Mouse (Mus musculus) stomach, embryonic 14.5 days (tissue): Measurements from ENCODE around the gene Trmt10a. TPM values are rescaled to one million over a fixed set of nuclear protein-coding genes. Genes with fewer than 3 reads are reported as not detected.

ENCODE experiments used
- ATAC-seq: fragments of 200-750 bp; cut with Nextera tagmentation; 2 replicates; pipeline ENCODE4 v1.8.0; 2017; ENCODE audit warnings: low read depth, moderate TSS enrichment; ENCODE audit not compliant: insufficient number of reproducible peaks, insufficient read depth, low FRiP score
- H3K27ac ChIP-seq: fragments of 300-500 bp; sonication (generic); 2 replicates; pipeline ENCODE4 v1.5.1; 2014; ENCODE audit warnings: mild to moderate bottlenecking, low read length, moderate library complexity, mixed read lengths
- H3K27me3 ChIP-seq: fragments of 300-500 bp; sonication (generic); 2 replicates; pipeline ENCODE4 v1.6.1; 2014; ENCODE audit warnings: low read length, control low read depth, mixed read lengths; ENCODE audit not compliant: control insufficient read depth, insufficient read depth
- H3K36me3 ChIP-seq: fragments of 300-500 bp; sonication (generic); 2 replicates; pipeline ENCODE4 v1.6.1; 2014; ENCODE audit warnings: mild to moderate bottlenecking, control low read depth, low read length, moderate library complexity, mixed read lengths; ENCODE audit not compliant: control insufficient read depth, insufficient read depth
- H3K4me1 ChIP-seq: fragments of 300-500 bp; sonication (generic); 2 replicates; pipeline ENCODE4 v1.6.1; 2014; ENCODE audit warnings: low read length, control low read depth, mixed read lengths; ENCODE audit not compliant: control insufficient read depth, insufficient read depth
- H3K4me2 ChIP-seq: fragments of 300-500 bp; sonication (generic); replicated peaks from 2 replicates; pipeline ENCODE4 v1.6.1; 2014; ENCODE audit warnings: low read depth, low read length, control low read depth
- H3K4me3 ChIP-seq: fragments of 300-500 bp; sonication (generic); 2 replicates; pipeline ENCODE4 v1.5.1; 2014; ENCODE audit warnings: low read depth, low read length, control low read depth
- H3K9ac ChIP-seq: fragments of 300-500 bp; sonication (generic); replicated peaks from 2 replicates; pipeline ENCODE4 v1.6.1; 2014; ENCODE audit warnings: low read depth, mild to moderate bottlenecking, control low read depth, low read length, moderate library complexity, mixed read lengths
- H3K9me3 ChIP-seq: fragments of 300-500 bp; sonication (generic); 2 replicates; pipeline ENCODE4 v1.6.1; 2016; ENCODE audit warnings: low read depth, low read length, control low read depth; ENCODE audit not compliant: control insufficient read depth
- WGBS: fragments of 180-500 bp; shearing (Covaris S2); extraction: QIAGEN DNeasy Blood & Tissue Kit; methylation state at CpG from one replicate; pipeline ENCODE4 v1.1.7; 2014; 5-methylcytosine and 5-hydroxymethylcytosine counted together
- polyA plus RNA-seq: library from polyadenylated mRNA; unstranded; fragments of >200 nt; fragmentation: Nextera tagmentation; extraction: Ambion mirVana; gene quantifications from 2 replicates; pipeline ENCODE4 v1.2.1, GENCODE M21; 2014

The Trmt10a gene
- polyA plus RNA-seq, 1 experiment from 2014 or later = 10.2 TPM

DNA sequence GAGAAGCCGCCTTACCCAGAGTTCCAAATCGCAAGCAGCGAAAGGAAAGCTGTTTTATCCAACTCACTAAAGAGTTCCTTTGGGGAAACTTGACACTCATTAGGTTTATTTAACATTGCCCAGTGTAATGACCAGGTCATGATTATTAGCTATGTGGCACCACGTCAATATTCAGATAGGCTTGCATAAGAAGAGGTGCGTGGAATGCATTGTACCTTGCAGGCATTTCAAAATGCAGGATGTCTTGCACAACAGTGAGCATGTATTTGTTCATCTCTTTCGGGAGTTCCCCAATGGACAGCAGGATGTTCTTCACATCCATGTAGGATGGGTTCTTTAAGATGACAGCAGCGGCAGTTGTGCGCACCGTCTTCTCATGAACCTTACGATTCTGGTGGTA lies 36.4 kb upstream of the Trmt10a start:
- no peak overlapping the region for H3K4me2 ChIP-seq
- H3K9ac ChIP-seq = no peak overlapping the region
- no peaks in the 10 kb centered on the region for H3K27me3 ChIP-seq
- H3K27ac ChIP-seq = no peak overlapping the region
- H3K4me1 ChIP-seq = no peaks in the 10 kb centered on the region
- H3K9me3 ChIP-seq = no peaks in the 10 kb centered on the region
- no peak for ATAC-seq
- WGBS = 93% methylated on average over 10 of the region's 10 CpGs
- H3K36me3 ChIP-seq = no peaks in the 10 kb centered on the region
- no peak overlapping the region for H3K4me3 ChIP-seq

DNA sequence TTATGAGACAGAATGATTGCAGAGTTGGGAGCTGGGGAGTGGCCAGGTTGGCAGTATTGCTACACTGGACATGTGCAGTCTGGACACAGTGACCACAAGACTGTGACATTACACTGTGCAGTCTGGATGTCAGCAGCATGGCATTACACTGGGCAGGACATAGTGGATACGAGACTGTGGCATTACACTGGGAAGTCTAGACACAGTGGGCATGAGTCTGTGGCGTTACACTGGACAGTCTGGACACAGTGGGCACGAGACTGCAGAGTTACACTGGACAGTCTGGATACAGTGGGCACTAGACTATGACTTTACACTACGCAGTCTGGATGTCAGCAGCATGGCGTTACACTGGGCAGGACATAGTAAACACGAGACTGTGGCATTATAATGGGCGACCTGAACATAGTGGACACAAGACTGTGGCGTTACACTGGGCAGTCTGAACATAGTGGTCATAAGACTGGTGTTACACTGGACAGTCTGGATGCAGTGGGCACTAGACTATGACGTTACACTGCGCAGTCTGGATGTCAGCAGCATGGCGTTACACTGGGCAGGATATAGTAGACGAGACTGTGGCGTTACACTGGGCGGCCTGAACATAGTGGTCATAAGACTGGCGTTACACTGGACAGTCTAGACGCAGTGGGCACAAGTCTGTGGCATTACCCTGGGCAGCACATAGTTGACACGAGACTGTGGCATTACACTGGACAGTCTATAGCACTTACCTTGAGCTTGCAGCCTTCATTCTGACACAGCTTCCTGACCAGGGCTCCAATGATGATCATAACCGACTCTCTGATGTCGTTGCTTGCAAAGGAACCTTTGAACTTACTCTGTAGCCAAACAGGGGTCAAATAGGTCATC lies 32.1 kb upstream of the Trmt10a start:
- no peaks in the 10 kb centered on the region for H3K36me3 ChIP-seq
- no peak overlapping the region for H3K9ac ChIP-seq
- no peak overlapping the region for H3K27ac ChIP-seq
- H3K9me3 ChIP-seq = no peaks in the 10 kb centered on the region
- no peak overlapping the region for H3K4me2 ChIP-seq
- H3K4me3 ChIP-seq = no peak overlapping the region
- no peaks in the 10 kb centered on the region for H3K4me1 ChIP-seq
- peak; percentile 37; the same call in 1 of the 2 replicates for ATAC-seq
- whole genome bisulfite sequencing = 87% methylated on average over 19 of the region's 19 CpGs
- H3K27me3 ChIP-seq = no peaks in the 10 kb centered on the region

DNA sequence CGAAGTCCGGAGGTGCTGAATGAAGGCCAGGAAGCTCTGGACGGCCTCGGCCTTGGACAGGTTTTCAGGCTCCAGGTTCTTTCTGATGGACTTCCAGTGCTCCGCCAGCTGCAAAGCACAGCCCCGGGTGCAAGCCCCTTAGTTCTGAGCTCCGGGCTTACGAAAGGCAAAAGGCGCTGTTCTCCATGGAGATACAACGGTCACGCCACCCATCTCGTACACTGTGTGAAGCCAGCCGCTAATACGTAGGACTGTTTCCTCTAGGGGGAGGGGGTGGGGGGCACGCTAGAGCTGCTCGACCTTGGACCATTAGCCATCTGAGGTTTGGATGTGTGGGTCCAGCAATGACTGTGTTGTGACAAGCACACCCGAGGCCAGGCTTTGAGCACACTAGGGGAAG lies 29.1 kb upstream of the Trmt10a start:
- H3K4me1 ChIP-seq = no peaks in the 10 kb centered on the region
- no peaks in the 10 kb centered on the region for H3K9me3 ChIP-seq
- WGBS = 86% methylated on average over 17 of the region's 17 CpGs

DNA sequence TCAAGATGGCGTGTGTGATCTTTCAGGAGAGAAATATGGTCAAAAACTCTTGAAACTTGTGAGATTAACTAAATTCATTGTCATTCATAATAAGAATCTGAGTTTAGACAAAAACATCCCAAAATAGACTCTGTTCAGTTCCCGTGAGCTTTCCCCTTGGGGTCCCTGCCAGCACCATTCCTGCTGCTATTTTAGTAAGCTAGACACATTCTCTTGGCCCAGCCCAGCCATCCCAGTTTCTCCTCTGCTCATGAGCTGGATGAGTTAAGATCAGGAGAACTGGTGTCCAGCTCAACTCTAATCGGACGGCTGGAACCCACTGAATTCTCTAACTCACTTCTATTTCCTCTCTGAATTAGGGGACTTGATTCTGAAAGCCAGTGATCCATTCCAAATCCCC lies 26.4 kb upstream of the Trmt10a start:
- 90% methylated on average over 4 of the region's 4 CpGs for WGBS
- H3K4me1 ChIP-seq = no peaks in the 10 kb centered on the region
- H3K27ac ChIP-seq = no peak overlapping the region
- no peaks in the 10 kb centered on the region for H3K9me3 ChIP-seq
- no peak overlapping the region for H3K4me3 ChIP-seq
- H3K9ac ChIP-seq = no peak overlapping the region
- no peak overlapping the region for H3K4me2 ChIP-seq
- ATAC-seq = no peak
- H3K27me3 ChIP-seq = no peaks in the 10 kb centered on the region
- no peaks in the 10 kb centered on the region for H3K36me3 ChIP-seq

More for the DNA sequence above, 29.1 kb upstream of the Trmt10a start:
- no peak overlapping the region for H3K27ac ChIP-seq
- H3K27me3 ChIP-seq = no peaks in the 10 kb centered on the region
- H3K9ac ChIP-seq = no peak overlapping the region
- no peak overlapping the region for H3K4me2 ChIP-seq
- no peak overlapping the region for H3K4me3 ChIP-seq
- H3K36me3 ChIP-seq = no peaks in the 10 kb centered on the region
- ATAC-seq = no peak

DNA sequence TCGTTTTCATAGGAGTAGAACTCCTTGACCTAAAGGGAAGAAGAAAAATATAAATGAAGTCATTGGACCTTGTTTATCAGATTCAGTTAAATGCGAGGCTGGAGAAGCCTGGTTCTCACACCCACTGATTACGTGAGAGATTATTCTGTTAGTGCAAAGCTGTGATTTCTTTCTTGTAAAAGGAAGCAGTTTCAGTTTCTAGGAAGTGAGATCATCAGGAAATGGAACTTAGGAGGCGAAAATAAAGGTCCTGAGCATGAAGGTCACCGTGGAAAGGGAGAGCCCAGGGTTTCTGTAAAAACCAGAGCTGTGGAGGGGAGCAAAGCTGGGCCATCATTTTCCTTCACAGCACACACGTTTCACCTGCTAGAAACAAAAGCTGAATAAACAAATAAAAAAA lies 24.9 kb upstream of the Trmt10a start:
- no peak overlapping the region for H3K9ac ChIP-seq
- no peaks in the 10 kb centered on the region for H3K36me3 ChIP-seq
- H3K4me2 ChIP-seq = no peak overlapping the region
- 64% methylated on average over 6 of the region's 6 CpGs for WGBS
- H3K27ac ChIP-seq = no peak overlapping the region
- ATAC-seq = no peak
- no peak overlapping the region for H3K4me3 ChIP-seq
- H3K9me3 ChIP-seq = no peaks in the 10 kb centered on the region
- H3K27me3 ChIP-seq = no peaks in the 10 kb centered on the region
- H3K4me1 ChIP-seq = no peaks in the 10 kb centered on the region

DNA sequence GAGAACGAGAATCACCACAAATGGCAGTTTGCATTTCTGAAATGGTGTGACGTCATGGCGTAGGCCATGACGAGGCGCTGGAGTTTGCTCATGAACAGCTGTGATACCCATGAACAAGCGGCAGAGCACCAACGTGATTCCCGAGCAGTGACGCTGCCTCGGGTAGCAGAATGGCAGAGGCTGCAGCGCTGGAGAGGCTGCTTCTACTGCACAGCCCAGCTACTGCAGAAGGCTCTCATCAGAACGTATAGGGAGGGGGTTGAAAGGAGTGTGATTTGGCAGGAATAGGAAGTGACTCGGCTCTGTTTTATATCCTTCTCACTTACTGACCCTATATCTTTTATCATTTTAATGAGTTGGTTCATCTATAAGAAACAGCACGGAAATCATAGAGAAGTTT lies 24.4 kb upstream of the Trmt10a start:
- no peak overlapping the region for H3K9ac ChIP-seq
- no peak overlapping the region for H3K27ac ChIP-seq
- H3K4me1 ChIP-seq = no peaks in the 10 kb centered on the region
- H3K4me2 ChIP-seq = no peak overlapping the region
- no peak overlapping the region for H3K4me3 ChIP-seq
- 69% methylated on average over 14 of the region's 14 CpGs for WGBS
- no peaks in the 10 kb centered on the region for H3K36me3 ChIP-seq
- no peaks in the 10 kb centered on the region for H3K27me3 ChIP-seq
- H3K9me3 ChIP-seq = no peaks in the 10 kb centered on the region
- ATAC-seq = no peak

DNA sequence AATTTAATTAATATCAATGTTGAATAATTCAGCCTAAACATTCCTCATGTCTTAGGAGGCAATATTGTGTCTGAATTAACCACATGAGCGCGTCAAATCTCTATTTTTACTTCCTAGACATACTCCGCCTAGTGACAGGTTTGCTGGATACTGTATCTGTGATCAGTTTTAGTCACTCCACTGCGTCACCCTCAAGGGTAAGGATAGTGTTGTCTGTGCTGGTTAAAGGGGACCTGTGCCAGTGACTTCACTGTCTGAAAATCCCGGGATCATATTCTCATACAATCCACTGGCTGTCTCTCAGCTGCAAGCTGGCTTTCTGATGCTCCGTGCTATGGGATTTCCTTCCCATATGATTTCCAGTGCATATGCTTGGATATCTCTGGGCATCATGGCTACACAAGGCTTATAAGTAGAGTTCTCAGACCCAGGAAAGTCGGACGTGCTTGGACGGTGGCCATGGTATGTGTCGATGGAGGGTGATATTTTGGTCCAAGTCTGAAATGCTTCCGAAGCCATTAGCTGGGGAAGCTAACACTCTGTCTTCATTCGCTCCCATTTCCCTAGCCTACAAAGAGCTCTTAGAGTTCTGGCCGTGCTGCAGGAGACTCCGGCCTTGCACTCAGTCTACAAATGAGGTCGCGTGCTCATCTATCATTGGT lies 23.7 kb upstream of the Trmt10a start:
- Histone ChIP-seq H3K36me3 (no peaks in the 10 kb centered on the region), H3K9me3 (no peaks in the 10 kb centered on the region), H3K4me2 (no peak overlapping the region), H3K9ac (no peak overlapping the region), H3K27me3 (no peaks in the 10 kb centered on the region), H3K4me1 (no peaks in the 10 kb centered on the region), H3K4me3 (no peak overlapping the region), H3K27ac (no peak overlapping the region)
- 78% methylated on average over 16 of the region's 16 CpGs for WGBS
- ATAC-seq = no peak

DNA sequence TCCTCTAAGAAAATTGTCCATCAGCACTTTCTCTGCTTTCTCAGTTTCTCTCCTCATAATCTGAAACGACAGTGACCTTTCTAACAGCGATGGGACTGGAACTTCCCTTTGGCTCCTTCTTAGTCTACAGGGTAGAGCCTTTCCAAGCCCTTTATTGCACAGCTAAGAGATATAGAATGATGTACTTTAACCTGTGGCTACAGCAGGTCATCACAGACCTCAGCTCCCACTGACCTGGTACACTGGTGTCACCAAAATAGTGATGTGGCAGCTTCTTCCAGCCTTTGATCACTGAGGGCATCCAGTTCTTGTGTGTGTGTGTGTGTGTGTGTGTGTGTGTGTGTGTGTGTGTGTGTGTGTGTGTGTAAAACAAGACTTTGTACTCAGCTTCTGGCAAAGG lies 21.8 kb upstream of the Trmt10a start:
- Histone ChIP-seq H3K4me2 (no peak overlapping the region), H3K4me3 (no peak overlapping the region), H3K4me1 (no peaks in the 10 kb centered on the region), H3K27me3 (no peaks in the 10 kb centered on the region), H3K36me3 (no peaks in the 10 kb centered on the region), H3K9ac (no peak overlapping the region), H3K9me3 (no peaks in the 10 kb centered on the region), H3K27ac (no peak overlapping the region)
- 91% methylated on average over 2 of the region's 2 CpGs for WGBS
- no peak for ATAC-seq
